Mouse (Mus musculus) lung, adult 2 months (tissue): ENCODE data around the gene Arpc4.

ENCODE experiments used
- CTCF ChIP-seq: fragments of 200-500 bp; IDR thresholded peaks from 2 replicates; pipeline ENCODE4 v1.5.1; 2011; ENCODE audit warnings: mild to moderate bottlenecking, low read length, control low read depth; ENCODE audit not compliant: insufficient read depth
- POLR2A ChIP-seq: fragments of 200-500 bp; IDR thresholded peaks from 2 replicates; pipeline ENCODE4 v1.6.1; 2011; ENCODE audit warnings: low read depth, mild to moderate bottlenecking, control low read depth, low read length, borderline replicate concordance; ENCODE audit errors: extremely low read depth

GRCm38 (mm10) chr6:113402094-113402493, 24.2 kb downstream of the Arpc4 start:
- TF ChIP-seq POLR2A = no peak
- TF ChIP-seq CTCF = no peak
